Mouse (Mus musculus) megakaryocyte progenitor cell, adult 5-6 weeks (primary cell): Measurements from ENCODE around the gene Acy3. TPM values are rescaled to one million over a fixed set of nuclear protein-coding genes. Genes with fewer than 3 reads are reported as not detected.
"Not testable (repeated sequence)": the region's sequence is repeated elsewhere in the genome, so short reads cannot be mapped to it uniquely, and the experiment has no call there.

Experiments
- ATAC-seq: replicated peaks from 2 replicates; pipeline ENCODE4 v1.8.0; 2016; ENCODE audit warnings: mild to moderate bottlenecking, moderate TSS enrichment, inconsistent platforms; ENCODE audit not compliant: poor library complexity
- total RNA-seq, 2 experiments: library from RNA; stranded (forward) in 1 of 2; stranded (reverse) in 1 of 2; fragments of 157-497, 149-512 nt in 1 of 2; fragments of 200-1000 nt in 1 of 2; gene quantifications; 2 replicates each; pipeline versions ENCODE4 v1.2.3 to v1.2.4; 2015 to 2017

Acy3 gene
- total RNA-seq, 2 experiments from 2014 or later: 1.2 to 3.4 TPM

GRCm38 (mm10) chr19:3967258-3967657 lies 19.1 kb upstream of the Acy3 start:
- ATAC-seq: peak; percentile 62

- ATAC-seq: peak; percentile 68
Observed at GRCm38 (mm10) chr19:3972229-3972628, 14.1 kb upstream of the Acy3 start, which contains the start of gene Aldh3b2. Gene Aldh3b2 (plus strand): TSS chr19:3972328.

GRCm38 (mm10) chr19:3974608-3975007 lies 11.8 kb upstream of the Acy3 start:
- ATAC-seq: not testable (repeated sequence)

GRCm38 (mm10) chr19:3975866-3976265 lies 10.5 kb upstream of the Acy3 start:
- ATAC-seq: no peak

- peak; percentile 82 for ATAC-seq
Observed at GRCm38 (mm10) chr19:3980309-3980708, 6.1 kb upstream of the Acy3 start.

GRCm38 (mm10) chr19:3980917-3981316 lies 5.5 kb upstream of the Acy3 start:
- no peak for ATAC-seq

GRCm38 (mm10) chr19:3983527-3984200 lies 2.7 kb upstream of the Acy3 start:
- no peak for ATAC-seq

- ATAC-seq: no peak
Observed at GRCm38 (mm10) chr19:3985261-3985681, 1.1 kb upstream of the Acy3 start.

- ATAC-seq: no peak
Observed at GRCm38 (mm10) chr19:3988066-3988465, 1.7 kb downstream of the Acy3 start.

- no peak for ATAC-seq
Observed at GRCm38 (mm10) chr19:3988750-3989149, 2.4 kb downstream of the Acy3 start.

- no peak for ATAC-seq
Observed at GRCm38 (mm10) chr19:3990804-3991203, 4.4 kb downstream of the Acy3 start.

GRCm38 (mm10) chr19:3991562-3991961 lies 5.2 kb downstream of the Acy3 start:
- no peak for ATAC-seq

- no peak for ATAC-seq
Observed at GRCm38 (mm10) chr19:3991966-3992365, 5.6 kb downstream of the Acy3 start.

GRCm38 (mm10) chr19:3992416-3992815 lies 6.0 kb downstream of the Acy3 start, which contains the start of gene Tbx10:
Gene Tbx10 (plus strand): TSS chr19:3992752.
- ATAC-seq: no peak

GRCm38 (mm10) chr19:3994932-3995331 lies 8.6 kb downstream of the Acy3 start:
- ATAC-seq: no peak

- no peak for ATAC-seq
Observed at GRCm38 (mm10) chr19:3995505-3995904, 9.1 kb downstream of the Acy3 start.

GRCm38 (mm10) chr19:3996106-3996505 lies 9.7 kb downstream of the Acy3 start:
- ATAC-seq: no peak

GRCm38 (mm10) chr19:3996747-3997146 lies 10.4 kb downstream of the Acy3 start:
- no peak for ATAC-seq

- no peak for ATAC-seq
Observed at GRCm38 (mm10) chr19:3997231-3997630, 10.9 kb downstream of the Acy3 start.

- ATAC-seq: no peak
Observed at GRCm38 (mm10) chr19:3998335-3998734, 12.0 kb downstream of the Acy3 start.

- no peak for ATAC-seq
Observed at GRCm38 (mm10) chr19:3999121-3999730, 12.9 kb downstream of the Acy3 start.

GRCm38 (mm10) chr19:4000119-4000900 lies 13.9 kb downstream of the Acy3 start, which contains the start of the genes Nudt8 and Gm49405:
Gene Nudt8 (plus strand): TSS chr19:4000580.
Gene Gm49405 (plus strand): TSS chr19:4000626.
- ATAC-seq: peak; percentile 90
